9 mouse cellular contexts compared by ENCODE assay signal in the genomic region with DNA sequence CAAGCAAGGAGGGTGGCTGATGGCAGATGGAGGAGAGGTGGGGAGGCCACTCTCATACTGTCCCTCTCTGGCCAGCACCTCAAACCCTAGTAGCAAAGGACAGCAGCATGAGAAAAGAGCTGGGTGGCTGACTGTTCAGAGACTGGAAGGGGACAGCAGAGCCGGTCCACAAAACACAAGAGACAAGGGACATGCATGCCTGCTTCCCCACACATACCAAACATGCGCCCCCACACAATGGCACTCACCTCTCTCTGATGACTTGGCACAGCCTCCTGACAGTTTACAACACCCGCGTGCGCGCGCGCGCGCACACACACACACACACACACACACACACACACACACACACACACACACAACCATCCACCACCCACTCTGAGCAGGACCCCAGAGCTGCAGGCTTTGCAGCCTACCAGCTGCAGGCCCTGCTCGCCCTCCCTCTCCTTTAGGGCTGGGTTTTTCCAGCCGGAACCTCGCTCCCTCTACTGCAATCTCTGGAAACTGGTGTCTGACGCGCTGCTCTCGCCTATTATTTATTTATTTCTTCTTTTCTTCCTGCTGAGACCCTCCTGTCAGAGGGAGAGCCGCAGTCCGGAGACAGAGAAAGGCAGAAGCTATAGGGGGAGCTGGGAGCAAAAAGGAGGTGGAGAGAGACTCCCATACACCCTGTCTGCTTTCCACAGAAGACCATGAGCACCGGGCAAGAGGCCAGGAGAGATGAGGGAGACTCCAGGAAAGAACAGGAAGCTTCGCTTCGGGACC. TPM values are rescaled to one million over a fixed set of nuclear protein-coding genes. Genes with fewer than 3 reads are reported as not detected.
A peak's percentile ranks its signal among the peaks of the same experiment; 100 is the strongest.
DNase-seq lines count a peak whose midpoint lies in the region; ATAC-seq and TF ChIP-seq lines count a peak whose summit lies in the region.
"Had no signal": no experiment of that assay in that cellular context is flagged by ENCODE, and none has a peak within 500 bp of the region (broad histone marks: within the 10 kb centered on the region; RNA-seq: fewer than 3 reads in every experiment).

No protein-coding gene starts in this region.

- WGBS in heart, embryonic 10.5 days: 47% methylated on average over 21 of the region's 21 CpGs
- WGBS in heart, postnatal 0 days: 28% methylated on average over 21 of the region's 21 CpGs

- H3K36me3 ChIP-seq in heart, embryonic 10.5 days: no peaks in the 10 kb centered on the region
- H3K36me3 ChIP-seq in heart, postnatal 0 days (replicated peaks; ENCODE audit: control insufficient read depth, insufficient read depth, low read length): no peaks in the 10 kb centered on the region

- H3K27ac ChIP-seq in heart, embryonic 10.5 days: peak overlapping the region; percentile 59
- no peak overlapping the region for H3K27ac ChIP-seq in heart, postnatal 0 days (ENCODE audit: low read depth)

- peaks cover 13% of the 10 kb centered on the region for H3K4me1 ChIP-seq in heart, embryonic 10.5 days
- peaks cover 7% of the 10 kb centered on the region; the same call in 1 of the 2 replicates for H3K4me1 ChIP-seq in heart, postnatal 0 days (ENCODE audit: control insufficient read depth, insufficient read depth)

- no peak for TF ChIP-seq CTCF in heart, postnatal 0 days (IDR thresholded peaks at IDR 0.05; ENCODE audit: low read depth)

- ATAC-seq in heart, postnatal 0 days (ENCODE audit: insufficient read depth, low read depth): peak; percentile 68
- no peak for ATAC-seq in activated CD4-positive, CD25-positive, alpha-beta regulatory T cell, adult 4 months

- H3K4me3 ChIP-seq in heart, embryonic 10.5 days: peak overlapping the region; percentile 39
- H3K4me3 ChIP-seq in heart, postnatal 0 days (ENCODE audit: low read depth, low read length): peak overlapping the region; percentile 24

- DNase-seq in heart, embryonic 10.5 days (ENCODE audit: low spot score): no peak
- no peak for DNase-seq in heart, adult 11 months
- DNase-seq in cerebellum, postnatal 10 days: peak; percentile 77 to 82
- peak; percentile 24 for DNase-seq in heart, postnatal 0 days (ENCODE audit: low spot score)
- DNase-seq in kidney, postnatal 4 days: peak; percentile 70 to 76
- DNase-seq in lung, postnatal 4 days: peak; percentile 16 to 40
- DNase-seq in right cerebral cortex, postnatal 4 days: peak; percentile 61

- no peak overlapping the region; the same call in 1 of the 2 replicates for H3K9ac ChIP-seq in heart, postnatal 0 days (replicated peaks; ENCODE audit: low read depth, low read length)

- no peaks in the 10 kb centered on the region for H3K27me3 ChIP-seq in heart, embryonic 10.5 days (ENCODE audit: insufficient read depth, poor library complexity, severe bottlenecking)
- no peaks in the 10 kb centered on the region for H3K27me3 ChIP-seq in heart, postnatal 0 days (ENCODE audit: control insufficient read depth, insufficient read depth, low read length)

- H3K4me2 ChIP-seq in heart, postnatal 0 days (ENCODE audit: low read depth, low read length): peak overlapping the region; percentile 57

- no peak for TF ChIP-seq EP300 in heart, postnatal 0 days (IDR thresholded peaks at IDR 0.05; ENCODE audit: low read depth)

- H3K9me3 ChIP-seq in heart, embryonic 10.5 days: no peaks in the 10 kb centered on the region
- H3K9me3 ChIP-seq in heart, postnatal 0 days (replicated peaks; ENCODE audit: control insufficient read depth, low read length): no peaks in the 10 kb centered on the region

RNA-seq across cellular contexts. Expression of a gene that starts 0.5 kb away (rescaled TPM):
- 2.1 and 2.4 TPM in 2 replicates for polyA plus RNA-seq in heart, embryonic 10.5 days (2016; fragmentation: Nextera tagmentation; extraction: Ambion mirVana)
- total RNA-seq in heart, postnatal 0 days (2014; rRNA removed; ENCODE audit: low replicate concordance): 0.85 and 8.2 TPM in 2 replicates
- 1.6 and 2.2 TPM in 2 replicates for polyA plus RNA-seq in heart, postnatal 0 days (2015; fragmentation: Nextera tagmentation; extraction: Ambion mirVana)
- polyA plus RNA-seq in activated CD4-positive, CD25-positive, alpha-beta regulatory T cell, adult 4 months (2017; shearing (Covaris generic)): 1 to 10 TPM; 2.9 to 3.6 TPM

RNA-seq across cellular contexts. Expression of a gene that starts 24.3 kb away (rescaled TPM):
- polyA plus RNA-seq in heart, embryonic 10.5 days (2016; fragmentation: Nextera tagmentation; extraction: Ambion mirVana): not detected in 2 replicates
- total RNA-seq in heart, postnatal 0 days (2014; rRNA removed; ENCODE audit: low replicate concordance): not detected in 2 replicates
- not detected in 2 replicates for polyA plus RNA-seq in heart, postnatal 0 days (2015; fragmentation: Nextera tagmentation; extraction: Ambion mirVana)
- not detected for polyA plus RNA-seq in activated CD4-positive, CD25-positive, alpha-beta regulatory T cell, adult 4 months (2017; shearing (Covaris generic))
- polyA plus RNA-seq: frontal cortex, adult 2 months had no signal

RNA-seq across cellular contexts. Expression of a gene that starts 24.3 kb away (rescaled TPM):
- 0.29 TPM in 1 of 2 replicates, not detected in the other for polyA plus RNA-seq in heart, embryonic 10.5 days (2016; fragmentation: Nextera tagmentation; extraction: Ambion mirVana)
- total RNA-seq in heart, postnatal 0 days (2014; rRNA removed; ENCODE audit: low replicate concordance): not detected in 2 replicates
- not detected in 2 replicates for polyA plus RNA-seq in heart, postnatal 0 days (2015; fragmentation: Nextera tagmentation; extraction: Ambion mirVana)
- not detected for polyA plus RNA-seq in activated CD4-positive, CD25-positive, alpha-beta regulatory T cell, adult 4 months (2017; shearing (Covaris generic))

RNA-seq across cellular contexts. Expression of a gene that starts 25.1 kb away (rescaled TPM):
- polyA plus RNA-seq in heart, embryonic 10.5 days (2016; fragmentation: Nextera tagmentation; extraction: Ambion mirVana): 36.9 and 37.1 TPM in 2 replicates
- total RNA-seq in heart, postnatal 0 days (2014; rRNA removed; ENCODE audit: low replicate concordance): 29.2 and 62.3 TPM in 2 replicates
- polyA plus RNA-seq in heart, postnatal 0 days (2015; fragmentation: Nextera tagmentation; extraction: Ambion mirVana): 22.0 and 22.6 TPM in 2 replicates
- polyA plus RNA-seq in activated CD4-positive, CD25-positive, alpha-beta regulatory T cell, adult 4 months (2017; shearing (Covaris generic)): 10 to 100 TPM; 17.6 to 20.6 TPM

RNA-seq across cellular contexts. Expression of a gene that starts 36.8 kb away (rescaled TPM):
- polyA plus RNA-seq in heart, embryonic 10.5 days (2016; fragmentation: Nextera tagmentation; extraction: Ambion mirVana): 31.2 and 33.4 TPM in 2 replicates
- 19.0 and 23.8 TPM in 2 replicates for total RNA-seq in heart, postnatal 0 days (2014; rRNA removed; ENCODE audit: low replicate concordance)
- 4.8 and 5.4 TPM in 2 replicates for polyA plus RNA-seq in heart, postnatal 0 days (2015; fragmentation: Nextera tagmentation; extraction: Ambion mirVana)
- polyA plus RNA-seq in activated CD4-positive, CD25-positive, alpha-beta regulatory T cell, adult 4 months (2017; shearing (Covaris generic)): 1 to 10 TPM; 3.8 to 4.0 TPM

Comparison
In these comparisons a context has a peak if more than half of its experiments do, and no peak if none do; other contexts are left out.
1. DNase-seq: peak in cerebellum, postnatal 10 days (2 of 2), heart, postnatal 0 days (single experiment), kidney, postnatal 4 days (2 of 2), lung, postnatal 4 days (2 of 2) and right cerebral cortex, postnatal 4 days (single experiment); none in heart, embryonic 10.5 days (single experiment) and heart, adult 11 months (single experiment).